Mouse (Mus musculus) liver, adult 2 months (tissue): ENCODE data around the gene Lrrfip1. TPM values are rescaled to one million over a fixed set of nuclear protein-coding genes. Genes with fewer than 3 reads are reported as not detected.

ENCODE experiments used
- DNase-seq: peaks from one replicate; pipeline ENCODE4 v3.0.0-alpha.2; 2011; ENCODE audit warnings: low read depth, low spot score; ENCODE audit errors: extremely low read depth
- H3K27ac ChIP-seq: fragments of 200-500 bp; replicated peaks from 2 replicates; pipeline ENCODE4 v1.5.1; 2012; ENCODE audit warnings: low read depth, mild to moderate bottlenecking, control low read depth, inconsistent platforms, low read length; ENCODE audit not compliant: insufficient read depth
- H3K27me3 ChIP-seq: fragments of 200-500 bp; 2 replicates; pipeline ENCODE4 v1.6.1; 2012; ENCODE audit warnings: mild to moderate bottlenecking, moderate library complexity, low read length, inconsistent platforms; ENCODE audit not compliant: control insufficient read depth, insufficient read depth
- H3K36me3 ChIP-seq: fragments of 200-500 bp; 2 replicates; pipeline ENCODE4 v1.6.1; 2012; ENCODE audit warnings: low read length, inconsistent platforms; ENCODE audit not compliant: control insufficient read depth, insufficient read depth
- H3K4me1 ChIP-seq: fragments of 200-500 bp; 2 replicates; pipeline ENCODE4 v1.6.1; 2011; ENCODE audit warnings: low read length; ENCODE audit not compliant: control insufficient read depth, insufficient read depth
- H3K4me3 ChIP-seq: fragments of 200-500 bp; 2 replicates; pipeline ENCODE4 v1.5.1; 2011; ENCODE audit warnings: low read depth, mild to moderate bottlenecking, control low read depth, low read length, moderate library complexity; ENCODE audit not compliant: insufficient read depth
- H3K79me2 ChIP-seq: fragments of 200-500 bp; 2 replicates; pipeline ENCODE4 v1.6.1; 2012; ENCODE audit warnings: inconsistent platforms, mild to moderate bottlenecking, low read length, moderate library complexity; ENCODE audit not compliant: control insufficient read depth, insufficient read depth
- H3K9ac ChIP-seq: fragments of 200-500 bp; 2 replicates; pipeline ENCODE4 v1.6.1; 2012; ENCODE audit warnings: low read depth, mild to moderate bottlenecking, control low read depth, inconsistent platforms, low read length
- CTCF ChIP-seq: fragments of 200-500 bp; IDR thresholded peaks from 2 replicates; pipeline ENCODE4 v1.5.1; 2011; ENCODE audit warnings: low read depth, low read length, control low read depth
- POLR2A ChIP-seq: fragments of 200-500 bp; IDR thresholded peaks from 2 replicates; pipeline ENCODE4 v1.6.1; 2011; ENCODE audit warnings: low read length, control low read depth; ENCODE audit not compliant: insufficient read depth; ENCODE audit errors: extremely low read depth
- WGBS: fragments of 180-500 bp; shearing (Covaris S2); methylation state at CpG from one replicate; pipeline ENCODE4 v1.1.7; 2018; 5-methylcytosine and 5-hydroxymethylcytosine counted together
- polyA plus RNA-seq: library from polyadenylated mRNA; depleted of rRNA; stranded (reverse); fragments of >200 nt; gene quantifications from 2 replicates; pipeline ENCODE4 v1.2.3, GENCODE M21; 2012; rRNA removed
- total RNA-seq: library from RNA; depleted of rRNA; stranded (reverse); fragments of >200 nt; gene quantifications from 2 replicates; pipeline ENCODE4 v1.2.3, GENCODE M21; 2014; rRNA removed

The Lrrfip1 gene
- total and polyA plus RNA-seq, 2 experiments: 4.8 to 22.4 TPM

- Histone ChIP-seq H3K4me1 (no peaks in the 10 kb centered on the region), H3K27ac (no peak overlapping the region), H3K9ac (no peak overlapping the region), H3K4me3 (no peak overlapping the region), H3K79me2 (no peaks in the 10 kb centered on the region), H3K27me3 (peaks cover 3% of the 10 kb centered on the region; the same call in 1 of the 2 replicates), H3K36me3 (no peaks in the 10 kb centered on the region)
- WGBS: 64% methylated on average over 3 of the region's 3 CpGs
- no peak for DNase-seq
- TF ChIP-seq CTCF: no peak
- TF ChIP-seq POLR2A: no peak
Measured at GRCm38 (mm10) chr1:91176026-91176425, 177.5 kb downstream of the Lrrfip1 start.

- Histone ChIP-seq H3K36me3 (no peaks in the 10 kb centered on the region), H3K27ac (no peak overlapping the region), H3K9ac (no peak overlapping the region), H3K4me3 (no peak overlapping the region), H3K27me3 (peaks cover 3% of the 10 kb centered on the region; the same call in 1 of the 2 replicates), H3K4me1 (no peaks in the 10 kb centered on the region), H3K79me2 (no peaks in the 10 kb centered on the region)
- no peak for DNase-seq
- 83% methylated on average over 4 of the region's 4 CpGs for WGBS
- TF ChIP-seq CTCF: no peak
- TF ChIP-seq POLR2A: no peak
Measured at GRCm38 (mm10) chr1:91176871-91177270, 178.3 kb downstream of the Lrrfip1 start.

Other genes with a start within 250 kb of the Lrrfip1 start
- gene Col6a3, start 154.8 kb upstream of the Lrrfip1 start, total RNA-seq: 5.5 and 9.9 TPM in 2 replicates
- gene Col6a3, start 154.8 kb upstream of the Lrrfip1 start, polyA plus RNA-seq: 1.6 and 2.1 TPM in 2 replicates
- 0.37 and 0.74 TPM in 2 replicates for gene Mlph, start 83.7 kb upstream of the Lrrfip1 start, total RNA-seq
- gene Mlph, start 83.7 kb upstream of the Lrrfip1 start, polyA plus RNA-seq: 0.20 and 0.27 TPM in 2 replicates
- not detected in 2 replicates for gene Prlh, start 45.6 kb upstream of the Lrrfip1 start, total RNA-seq
- not detected in 2 replicates for gene Prlh, start 45.6 kb upstream of the Lrrfip1 start, polyA plus RNA-seq
- 20.7 and 27.0 TPM in 2 replicates for gene Rab17, start 29.1 kb upstream of the Lrrfip1 start, total RNA-seq
- 14.7 and 18.8 TPM in 2 replicates for gene Rab17, start 29.1 kb upstream of the Lrrfip1 start, polyA plus RNA-seq
- gene Rbm44, start 146.4 kb downstream of the Lrrfip1 start, total RNA-seq: 0.07 and 0.09 TPM in 2 replicates
- gene Rbm44, start 146.4 kb downstream of the Lrrfip1 start, polyA plus RNA-seq: not detected in 2 replicates
- 3.6 and 4.6 TPM in 2 replicates for gene Ramp1, start 181.1 kb downstream of the Lrrfip1 start, total RNA-seq
- 6.3 and 6.6 TPM in 2 replicates for gene Ramp1, start 181.1 kb downstream of the Lrrfip1 start, polyA plus RNA-seq